Mouse (Mus musculus) E14TG2a.4 (cell line): ENCODE data around the gene Tmprss6.

Source experiments
- CTCF ChIP-seq: conservative IDR thresholded peaks from 2 replicates; pipeline ENCODE4 v1.5.1; 2014; ENCODE audit warnings: low read length
- POU5F1 ChIP-seq: IDR thresholded peaks from 2 replicates; pipeline ENCODE4 v1.6.1; 2014; ENCODE audit warnings: low read length, borderline replicate concordance

DNA sequence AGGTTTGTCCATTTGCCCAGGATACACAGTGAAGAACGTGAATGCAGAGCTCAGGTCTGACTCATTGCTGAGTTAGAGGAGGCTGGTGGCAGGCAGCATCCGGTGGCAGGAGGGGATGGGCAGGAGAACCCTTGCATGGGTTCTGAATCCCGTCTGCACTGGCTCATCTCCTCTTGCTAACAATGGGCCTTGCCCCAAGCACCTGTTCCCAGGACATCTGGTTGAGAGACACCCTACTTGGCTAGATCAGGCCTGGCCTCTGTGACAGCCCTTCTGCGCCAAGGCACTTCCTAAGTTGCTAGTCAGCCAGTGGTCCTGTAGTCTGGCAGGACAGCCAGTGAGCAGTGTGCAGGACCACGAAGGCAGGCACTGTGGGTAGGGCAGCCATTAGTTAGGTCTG lies 11.0 kb upstream of the Tmprss6 start:
- no peak for TF ChIP-seq CTCF
- no peak for TF ChIP-seq POU5F1
